Mouse (Mus musculus): ENCODE results near the gene Gas7. TPM values are rescaled to one million over a fixed set of nuclear protein-coding genes. Genes with fewer than 3 reads are reported as not detected.
A peak's percentile ranks its signal among the peaks of the same experiment; 100 is the strongest.

The Gas7 gene
- total RNA-seq, 2 experiments from 2014 or later, result 303 to 348 TPM

GRCm38 (mm10) chr11:67567991-67568390 is 112.8 kb downstream of the Gas7 start:
- DNase-seq (ENCODE audit: low spot score in 2 of 2), result no peak

GRCm38 (mm10) chr11:67568815-67569214 is 113.6 kb downstream of the Gas7 start:
- DNase-seq (ENCODE audit: low spot score in 2 of 2), result no peak

- no peak for DNase-seq (ENCODE audit: low spot score in 2 of 2)
These were observed 115.7 kb downstream of the Gas7 start for GRCm38 (mm10) chr11:67570947-67571346.

- DNase-seq (ENCODE audit: low spot score in 2 of 2), result no peak
These were observed 119.1 kb downstream of the Gas7 start for GRCm38 (mm10) chr11:67574344-67574743.

- DNase-seq (ENCODE audit: low spot score in 2 of 2), result no peak
These were observed 122.2 kb downstream of the Gas7 start for GRCm38 (mm10) chr11:67577472-67577871.

- DNase-seq (ENCODE audit: low spot score in 2 of 2), result no peak
These were observed 122.8 kb downstream of the Gas7 start for GRCm38 (mm10) chr11:67577994-67578393.

- DNase-seq (ENCODE audit: low spot score in 2 of 2), result no peak
These were observed 123.9 kb downstream of the Gas7 start for GRCm38 (mm10) chr11:67579136-67579535.

GRCm38 (mm10) chr11:67581549-67581948 is 126.3 kb downstream of the Gas7 start:
- DNase-seq (ENCODE audit: low spot score in 2 of 2), result no peak

- DNase-seq (ENCODE audit: low spot score in 2 of 2), result no peak
These were observed 127.3 kb downstream of the Gas7 start for GRCm38 (mm10) chr11:67582570-67582969.

- DNase-seq (ENCODE audit: low spot score in 2 of 2), result no peak
These were observed 129.8 kb downstream of the Gas7 start for GRCm38 (mm10) chr11:67585016-67585415.

- no peak for DNase-seq (ENCODE audit: low spot score in 2 of 2)
These were observed 130.4 kb downstream of the Gas7 start for GRCm38 (mm10) chr11:67585629-67586028.

- no peak for DNase-seq (ENCODE audit: low spot score in 2 of 2)
These were observed 131.2 kb downstream of the Gas7 start for GRCm38 (mm10) chr11:67586231-67586994.

- peak in 1 of 2 experiments; percentile 56 for DNase-seq (ENCODE audit: low spot score in 2 of 2)
These were observed 133.1 kb downstream of the Gas7 start for GRCm38 (mm10) chr11:67588196-67588827.

- peak; percentile 71 to 83 for DNase-seq (ENCODE audit: low spot score in 2 of 2)
These were observed 133.6 kb downstream of the Gas7 start for GRCm38 (mm10) chr11:67588828-67589314.

- DNase-seq (ENCODE audit: low spot score in 2 of 2), result peak; percentile 70 to 71
These were observed 141.0 kb downstream of the Gas7 start for GRCm38 (mm10) chr11:67596233-67596632.

GRCm38 (mm10) chr11:67596856-67597255 is 141.6 kb downstream of the Gas7 start:
- DNase-seq (ENCODE audit: low spot score in 2 of 2), result no peak

- no peak for DNase-seq (ENCODE audit: low spot score in 2 of 2)
These were observed 142.2 kb downstream of the Gas7 start for GRCm38 (mm10) chr11:67597388-67597787.

- no peak for DNase-seq (ENCODE audit: low spot score in 2 of 2)
These were observed 143.9 kb downstream of the Gas7 start for GRCm38 (mm10) chr11:67599141-67599540.

GRCm38 (mm10) chr11:67600710-67601430 is 145.6 kb downstream of the Gas7 start:
- no peak for DNase-seq (ENCODE audit: low spot score in 2 of 2)

- DNase-seq (ENCODE audit: low spot score in 2 of 2), result no peak
These were observed 147.6 kb downstream of the Gas7 start for GRCm38 (mm10) chr11:67602711-67603369.

- DNase-seq (ENCODE audit: low spot score in 2 of 2), result no peak
These were observed 149.2 kb downstream of the Gas7 start for GRCm38 (mm10) chr11:67604481-67604880.

All from layer of hippocampus, postnatal 10 days (tissue).